Mouse (Mus musculus) intestine, embryonic 15.5 days (tissue): Measurements from ENCODE around the gene Lcn8. TPM values are rescaled to one million over a fixed set of nuclear protein-coding genes. Genes with fewer than 3 reads are reported as not detected.

Source experiments
- ATAC-seq: fragments of 200-750 bp; cut with Nextera tagmentation; 2 replicates; pipeline ENCODE4 v1.8.0; 2017; ENCODE audit warnings: moderate TSS enrichment, moderate library complexity
- H3K27ac ChIP-seq: fragments of 300-500 bp; sonication (generic); 2 replicates; pipeline ENCODE4 v1.5.1; 2015; ENCODE audit warnings: mild to moderate bottlenecking, inconsistent platforms
- H3K27me3 ChIP-seq: fragments of 300-500 bp; sonication (generic); replicated peaks from 2 replicates; pipeline ENCODE4 v1.6.1; 2015; ENCODE audit warnings: inconsistent platforms
- H3K36me3 ChIP-seq: fragments of 300-500 bp; sonication (generic); 2 replicates; pipeline ENCODE4 v1.6.1; 2015; ENCODE audit warnings: inconsistent platforms
- H3K4me1 ChIP-seq: fragments of 300-500 bp; sonication (generic); replicated peaks from 2 replicates; pipeline ENCODE4 v1.6.1; 2015; ENCODE audit warnings: inconsistent platforms
- H3K4me2 ChIP-seq: fragments of 300-500 bp; sonication (generic); replicated peaks from 2 replicates; pipeline ENCODE4 v1.6.1; 2015; ENCODE audit warnings: mild to moderate bottlenecking, inconsistent platforms
- H3K4me3 ChIP-seq: fragments of 300-500 bp; sonication (generic); replicated peaks from 2 replicates; pipeline ENCODE4 v1.5.1; 2015; ENCODE audit warnings: inconsistent platforms
- H3K9ac ChIP-seq: fragments of 300-500 bp; sonication (generic); 2 replicates; pipeline ENCODE4 v1.6.1; 2015; ENCODE audit warnings: inconsistent platforms
- H3K9me3 ChIP-seq: fragments of 300-500 bp; sonication (generic); 2 replicates; pipeline ENCODE4 v1.6.1; 2016; ENCODE audit warnings: inconsistent platforms
- WGBS: fragments of 180-500 bp; shearing (Covaris S2); methylation state at CpG from one replicate; pipeline ENCODE4 v1.1.7; 2015; 5-methylcytosine and 5-hydroxymethylcytosine counted together
- polyA plus RNA-seq: library from polyadenylated mRNA; unstranded; fragments of >200 nt; fragmentation: Nextera tagmentation; extraction: Ambion mirVana; gene quantifications from 2 replicates; pipeline ENCODE4 v1.2.1, GENCODE M21; 2015

Lcn8 gene
- not detected in 2 replicates for polyA plus RNA-seq

DNA sequence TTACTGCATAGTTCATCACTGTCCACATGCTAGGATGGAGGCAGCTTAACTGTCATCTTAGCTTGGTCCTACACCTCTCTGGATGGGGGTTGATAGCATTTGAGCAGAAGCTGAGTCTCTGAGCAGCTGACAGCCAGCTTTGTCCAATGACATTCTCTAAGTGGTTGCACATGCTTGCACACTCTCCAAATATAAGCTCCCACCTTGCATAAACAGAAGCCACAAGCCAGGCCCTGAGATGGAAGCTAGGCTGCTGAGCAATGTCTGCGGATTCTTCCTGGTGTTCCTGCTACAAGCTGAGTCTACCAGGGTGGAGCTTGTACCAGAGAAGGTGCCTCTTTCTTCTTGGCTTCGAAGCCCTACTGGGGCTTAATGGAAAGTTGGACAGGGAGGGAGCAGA is at the start of gene Lcn8:
TSS of gene Lcn8 (plus strand) at position 219 of the 400 bp plus-strand sequence.
- Histone ChIP-seq H3K4me2 (no peak within 1 kb of the TSS), H3K9me3 (no peaks in the 10 kb centered on the region), H3K36me3 (no peaks in the 10 kb centered on the region), H3K27ac (no peak within 1 kb of the TSS), H3K4me1 (no peaks in the 10 kb centered on the region), H3K4me3 (no peak within 1 kb of the TSS), H3K9ac (no peak within 1 kb of the TSS), H3K27me3 (no peaks in the 10 kb centered on the region)
- ATAC-seq, result no peak
- 66% methylated on average over 2 of the region's 2 CpGs for WGBS

DNA sequence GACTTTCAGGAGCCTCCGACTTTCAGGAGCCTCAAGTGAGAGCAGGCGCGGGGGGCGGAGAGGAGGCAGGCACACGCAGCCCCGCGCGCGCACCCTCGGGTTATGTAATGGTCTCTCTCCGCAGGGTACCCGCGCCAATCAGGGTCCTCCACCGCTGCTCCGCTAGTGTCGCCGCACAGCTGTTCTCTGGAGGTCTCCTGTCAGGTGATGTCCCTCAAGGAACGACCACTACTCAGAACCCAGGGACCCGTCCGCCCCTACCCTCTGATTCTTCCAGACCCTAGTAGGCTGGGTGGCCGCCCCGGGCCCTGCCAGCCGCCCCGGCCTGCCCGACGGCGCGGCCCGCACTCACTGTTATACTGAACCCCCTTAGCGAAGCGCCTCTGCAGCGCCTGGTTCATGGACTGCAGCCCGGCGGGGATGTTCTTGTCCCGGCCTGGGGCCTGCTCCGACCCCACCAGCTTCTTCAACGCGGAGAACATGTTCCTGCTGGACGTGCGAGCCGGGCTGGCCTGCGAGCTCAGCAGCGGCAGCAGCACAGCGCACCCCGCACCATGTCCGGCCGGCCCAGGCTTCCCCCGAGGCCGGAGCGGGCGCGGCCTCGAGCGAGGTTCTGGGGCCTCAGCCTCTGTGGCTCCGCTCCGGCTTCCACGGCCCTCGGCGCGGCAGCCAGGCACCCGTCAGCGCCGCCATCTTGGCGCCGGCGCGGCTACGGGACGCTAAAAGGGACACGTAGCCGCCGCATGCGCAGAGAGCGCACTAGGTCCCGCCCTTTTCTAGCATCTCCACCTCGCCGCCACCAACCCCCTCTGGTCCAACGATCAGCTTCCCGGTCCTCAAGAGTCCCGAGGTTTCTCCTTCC is 44.9 kb upstream of the Lcn8 start, which contains the start of gene Rabl6:
TSS of gene Rabl6 (minus strand) at position 761 of the 862 bp plus-strand sequence.
- Histone ChIP-seq H3K36me3 (peaks cover 4% of the 10 kb centered on the region; the same call in 1 of the 2 replicates), H3K27ac (peak within 1 kb of the TSS; percentile 95), H3K9ac (peak within 1 kb of the TSS; percentile 92), H3K4me2 (peak within 1 kb of the TSS; percentile 58), H3K9me3 (no peaks in the 10 kb centered on the region), H3K4me3 (peak within 1 kb of the TSS; percentile 85), H3K4me1 (peaks cover 13% of the 10 kb centered on the region; the same call in 1 of the 2 replicates), H3K27me3 (no peaks in the 10 kb centered on the region; the same call in 1 of the 2 replicates)
- ATAC-seq, result peak; percentile 93
- WGBS, result under 1% methylated on average over 80 of the region's 80 CpGs

DNA sequence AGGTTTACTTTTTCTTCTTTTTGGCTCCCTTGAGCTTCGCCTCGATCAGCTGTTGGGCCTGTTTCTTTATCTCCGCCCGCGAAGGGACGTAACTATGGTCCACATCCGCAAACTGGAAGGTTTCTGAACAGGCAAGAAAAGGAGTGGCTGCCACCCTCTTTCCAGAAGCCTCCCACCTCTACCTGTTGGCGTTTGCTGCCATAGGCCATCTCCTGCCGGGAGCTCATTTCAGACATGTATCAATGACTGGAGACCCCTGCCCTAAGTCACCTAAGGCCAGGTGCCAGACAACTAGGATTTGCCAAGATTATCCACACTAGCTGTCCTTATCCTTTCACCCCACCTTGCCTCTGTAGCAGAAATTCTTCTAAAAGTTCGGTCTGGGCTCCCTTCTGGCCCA is 44.2 kb upstream of the Lcn8 start:
- H3K4me1 ChIP-seq, result peaks cover 13% of the 10 kb centered on the region; the same call in 1 of the 2 replicates
- H3K36me3 ChIP-seq, result no peaks in the 10 kb centered on the region
- ATAC-seq, result peak; percentile 32
- H3K9ac ChIP-seq, result 0 out of 2 replicates have a peak overlapping the region, but pooled peaks have one; percentile 92
- H3K4me2 ChIP-seq, result peak overlapping the region; percentile 58
- no peaks in the 10 kb centered on the region; the same call in 1 of the 2 replicates for H3K27me3 ChIP-seq
- no peaks in the 10 kb centered on the region for H3K9me3 ChIP-seq
- H3K4me3 ChIP-seq, result peak overlapping the region; percentile 85
- H3K27ac ChIP-seq, result peak overlapping the region; percentile 95
- 60% methylated on average over 10 of the region's 10 CpGs for WGBS

DNA sequence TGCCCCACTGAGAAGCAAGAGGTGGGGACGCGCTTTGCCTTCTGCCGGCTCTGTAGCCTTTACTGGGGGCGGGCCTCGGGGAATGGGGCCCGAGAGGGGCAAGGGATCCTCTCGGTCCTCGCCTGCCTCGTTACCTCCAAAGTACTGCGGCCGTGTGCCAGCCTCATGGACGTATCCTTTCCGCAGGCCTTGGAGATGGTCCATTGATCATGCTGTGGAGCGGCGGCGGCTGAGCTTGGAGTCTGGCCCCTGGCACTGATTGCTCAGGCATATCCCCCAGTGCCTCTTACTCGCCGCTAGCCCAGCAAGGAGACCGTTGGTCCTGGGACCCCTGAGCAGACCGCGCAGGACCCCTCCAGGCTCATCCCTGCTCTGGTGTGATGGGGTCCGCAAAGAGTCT is 36.5 kb upstream of the Lcn8 start:
- Histone ChIP-seq H3K9ac (peak overlapping the region; percentile 39), H3K27ac (no peak overlapping the region), H3K9me3 (no peaks in the 10 kb centered on the region), H3K36me3 (no peaks in the 10 kb centered on the region), H3K27me3 (peaks cover 42% of the 10 kb centered on the region), H3K4me3 (peak overlapping the region; percentile 3), H3K4me1 (peaks cover 11% of the 10 kb centered on the region; the same call in 1 of the 2 replicates), H3K4me2 (peak overlapping the region; percentile 51)
- no peak for ATAC-seq
- WGBS, result 19% methylated on average over 22 of the region's 22 CpGs

GRCm38 (mm10) chr2:25617578-25617977 is 35.3 kb upstream of the Lcn8 start, which contains the start of gene Ccdc183:
TSS of gene Ccdc183 (minus strand) at chr2:25617678.
- Histone ChIP-seq H3K9ac (no peak within 1 kb of the TSS), H3K27me3 (peaks cover 42% of the 10 kb centered on the region), H3K4me1 (peaks cover 14% of the 10 kb centered on the region; the same call in 1 of the 2 replicates), H3K4me2 (peak within 1 kb of the TSS; percentile 51; the same call in 1 of the 2 replicates), H3K36me3 (no peaks in the 10 kb centered on the region), H3K27ac (no peak within 1 kb of the TSS), H3K9me3 (no peaks in the 10 kb centered on the region), H3K4me3 (no peak within 1 kb of the TSS; the same call in 1 of the 2 replicates)
- 77% methylated on average over 3 of the region's 3 CpGs for WGBS
- no peak for ATAC-seq

GRCm38 (mm10) chr2:25620386-25620785 is 32.5 kb upstream of the Lcn8 start:
- 83% methylated on average over 6 of the region's 6 CpGs for WGBS

DNA sequence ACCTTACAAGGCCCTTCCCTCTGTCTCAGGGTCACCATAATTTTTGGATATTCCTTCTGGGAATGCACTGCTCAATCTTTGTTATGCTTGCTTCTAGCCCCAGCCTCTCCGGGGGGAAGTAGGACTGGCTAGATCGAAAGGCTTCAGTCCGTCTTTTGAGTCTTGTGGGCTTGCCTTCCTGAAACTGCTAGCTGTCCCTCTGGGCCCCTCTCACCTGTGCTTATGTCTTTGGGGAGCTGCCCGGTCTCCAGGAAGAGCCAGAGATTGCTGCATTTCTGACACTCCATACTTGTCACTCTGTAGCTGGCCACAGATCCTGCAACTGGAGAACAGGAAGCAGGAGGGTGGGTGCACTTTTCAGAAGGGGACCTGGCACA is 32.1 kb upstream of the Lcn8 start:
- Histone ChIP-seq H3K9ac (no peak overlapping the region), H3K4me1 (peaks cover 14% of the 10 kb centered on the region; the same call in 1 of the 2 replicates), H3K4me3 (no peak overlapping the region), H3K27ac (no peak overlapping the region), H3K4me2 (peak overlapping the region; percentile 86), H3K27me3 (peaks cover 28% of the 10 kb centered on the region), H3K9me3 (no peaks in the 10 kb centered on the region), H3K36me3 (no peaks in the 10 kb centered on the region)
- 84% methylated on average over 4 of the region's 4 CpGs for WGBS
- no peak for ATAC-seq

More at GRCm38 (mm10) chr2:25620386-25620785, 32.5 kb upstream of the Lcn8 start:
- peaks cover 14% of the 10 kb centered on the region; the same call in 1 of the 2 replicates for H3K4me1 ChIP-seq
- H3K4me2 ChIP-seq, result no peak overlapping the region
- H3K4me3 ChIP-seq, result no peak overlapping the region
- H3K27me3 ChIP-seq, result peaks cover 32% of the 10 kb centered on the region
- no peak overlapping the region for H3K9ac ChIP-seq
- no peak overlapping the region for H3K27ac ChIP-seq
- ATAC-seq, result no peak
- H3K36me3 ChIP-seq, result no peaks in the 10 kb centered on the region
- no peaks in the 10 kb centered on the region for H3K9me3 ChIP-seq

- Histone ChIP-seq H3K4me3 (peak within 1 kb of the TSS; percentile 53), H3K9me3 (no peaks in the 10 kb centered on the region), H3K4me1 (peaks cover 7% of the 10 kb centered on the region; the same call in 1 of the 2 replicates), H3K9ac (peak within 1 kb of the TSS; percentile 56), H3K36me3 (no peaks in the 10 kb centered on the region), H3K27me3 (peaks cover 21% of the 10 kb centered on the region), H3K27ac (peak within 1 kb of the TSS; percentile 61), H3K4me2 (peak within 1 kb of the TSS; percentile 86)
- ATAC-seq, result peak; percentile 94
- WGBS, result 5% methylated on average over 34 of the region's 34 CpGs
These were observed 31.4 kb upstream of the Lcn8 start, which contains the start of gene Tmem141 for GRCm38 (mm10) chr2:25621229-25622200. TSS of gene Tmem141 (minus strand) at chr2:25622005.

- ATAC-seq, result no peak
- H3K9ac ChIP-seq, result no peak overlapping the region
- WGBS, result 57% methylated on average over 5 of the region's 5 CpGs
- H3K36me3 ChIP-seq, result no peaks in the 10 kb centered on the region
- no peaks in the 10 kb centered on the region for H3K9me3 ChIP-seq
- H3K4me2 ChIP-seq, result no peak overlapping the region
- H3K4me3 ChIP-seq, result no peak overlapping the region
- H3K27me3 ChIP-seq, result no peaks in the 10 kb centered on the region
- H3K27ac ChIP-seq, result no peak overlapping the region
- H3K4me1 ChIP-seq, result 0 out of 2 replicates have a peak, but pooled peaks cover 4% of the 10 kb centered on the region
These were observed 26.9 kb upstream of the Lcn8 start for GRCm38 (mm10) chr2:25625986-25626385.

DNA sequence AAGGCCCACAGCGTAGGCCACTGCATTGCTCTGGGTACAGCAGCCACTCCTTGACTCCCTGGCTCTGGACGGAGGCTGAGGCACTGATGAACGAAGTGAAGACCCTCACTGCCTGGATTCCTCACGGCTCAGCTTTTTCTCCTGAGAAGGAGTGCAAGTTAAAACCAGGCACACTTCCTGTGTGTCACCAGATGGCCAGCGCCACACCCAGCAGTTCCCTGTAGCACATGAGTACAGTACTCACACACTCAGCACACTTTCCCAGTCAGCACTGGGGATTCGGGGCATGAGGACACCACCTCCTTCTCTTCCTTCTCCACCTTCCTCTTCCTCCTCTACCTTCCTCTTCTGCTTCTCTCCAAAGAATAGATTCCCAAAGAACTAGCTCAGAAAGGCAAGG is 25.1 kb upstream of the Lcn8 start, which contains the start of gene Fcna:
TSS of gene Fcna (minus strand) at position 220 of the 400 bp plus-strand sequence.
- Histone ChIP-seq H3K4me2 (no peak within 1 kb of the TSS), H3K27me3 (no peaks in the 10 kb centered on the region), H3K4me1 (no peaks in the 10 kb centered on the region), H3K9me3 (no peaks in the 10 kb centered on the region), H3K36me3 (no peaks in the 10 kb centered on the region), H3K9ac (no peak within 1 kb of the TSS), H3K27ac (no peak within 1 kb of the TSS), H3K4me3 (no peak within 1 kb of the TSS)
- no peak for ATAC-seq
- WGBS, result 71% methylated on average over 6 of the region's 6 CpGs

DNA sequence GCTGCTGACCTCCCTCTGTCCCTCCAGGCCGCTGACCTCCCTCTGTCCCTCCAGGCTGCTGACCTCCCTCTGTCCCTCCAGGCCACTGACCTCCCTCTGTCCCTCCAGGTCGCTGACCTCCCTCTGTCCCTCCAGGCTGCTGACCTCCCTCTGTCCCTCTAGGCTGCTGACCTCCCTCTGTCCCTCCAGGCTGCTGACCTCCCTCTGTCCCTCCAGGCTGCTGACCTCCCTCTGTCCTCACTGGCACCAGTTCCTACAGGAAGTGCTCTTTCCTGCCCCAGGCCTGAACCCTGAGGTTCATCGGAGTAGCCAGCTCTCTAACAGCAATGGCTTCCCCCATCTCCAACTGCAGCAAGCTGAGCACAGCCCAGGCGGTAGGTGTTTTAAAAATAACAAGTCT is 24.2 kb upstream of the Lcn8 start:
- no peaks in the 10 kb centered on the region for H3K4me1 ChIP-seq
- no peak overlapping the region for H3K9ac ChIP-seq
- H3K9me3 ChIP-seq, result no peaks in the 10 kb centered on the region
- no peak overlapping the region for H3K4me3 ChIP-seq
- H3K27me3 ChIP-seq, result no peaks in the 10 kb centered on the region
- no peaks in the 10 kb centered on the region for H3K36me3 ChIP-seq
- no peak for ATAC-seq
- no peak overlapping the region for H3K27ac ChIP-seq
- 48% methylated on average over 4 of the region's 4 CpGs for WGBS
- no peak overlapping the region for H3K4me2 ChIP-seq
